Mouse (Mus musculus) limb, embryonic 12.5 days (tissue): ENCODE measurements around the gene Celsr2. TPM values are rescaled to one million over a fixed set of nuclear protein-coding genes. Genes with fewer than 3 reads are reported as not detected.

Experiments used
- ATAC-seq: fragments of 200-750 bp; cut with Nextera tagmentation; 2 replicates; pipeline ENCODE4 v1.8.0; 2017; ENCODE audit warnings: low read depth, moderate TSS enrichment; ENCODE audit not compliant: insufficient number of reproducible peaks, insufficient read depth, low FRiP score, low TSS enrichment
- H3K27ac ChIP-seq: fragments of 300-500 bp; sonication (generic); 2 replicates; pipeline ENCODE4 v1.5.1; 2016; ENCODE audit warnings: mild to moderate bottlenecking, moderate library complexity
- H3K27me3 ChIP-seq: fragments of 300-500 bp; sonication (generic); 2 replicates; pipeline ENCODE4 v1.6.1; 2016; ENCODE audit warnings: mild to moderate bottlenecking, moderate library complexity
- H3K36me3 ChIP-seq: fragments of 300-500 bp; sonication (generic); 2 replicates; pipeline ENCODE4 v1.6.1; 2016; ENCODE audit warnings: mild to moderate bottlenecking, moderate library complexity
- H3K4me1 ChIP-seq: fragments of 300-500 bp; sonication (generic); replicated peaks from 2 replicates; pipeline ENCODE4 v1.6.1; 2016
- H3K4me2 ChIP-seq: fragments of 300-500 bp; sonication (generic); 2 replicates; pipeline ENCODE4 v1.6.1; 2016; ENCODE audit warnings: mild to moderate bottlenecking, moderate library complexity
- H3K4me3 ChIP-seq: fragments of 300-500 bp; sonication (generic); replicated peaks from 2 replicates; pipeline ENCODE4 v1.5.1; 2016; ENCODE audit warnings: mild to moderate bottlenecking
- H3K9ac ChIP-seq: fragments of 300-500 bp; sonication (generic); replicated peaks from 2 replicates; pipeline ENCODE4 v1.6.1; 2016; ENCODE audit warnings: mild to moderate bottlenecking, moderate library complexity
- H3K9me3 ChIP-seq: fragments of 300-500 bp; sonication (generic); 2 replicates; pipeline ENCODE4 v1.6.1; 2016; ENCODE audit warnings: mild to moderate bottlenecking, moderate library complexity
- WGBS: fragments of 180-500 bp; shearing (Covaris S2); methylation state at CpG from one replicate; pipeline ENCODE4 v1.1.7; 2016; 5-methylcytosine and 5-hydroxymethylcytosine counted together
- polyA plus RNA-seq: library from polyadenylated mRNA; unstranded; fragments of >200 nt; fragmentation: Nextera tagmentation; extraction: Ambion mirVana; gene quantifications from 2 replicates; pipeline ENCODE4 v1.2.1, GENCODE M21; 2016

The Celsr2 gene
- polyA plus RNA-seq, 1 experiment from 2014 or later = 6.3 TPM

- no peak overlapping the region for H3K27ac ChIP-seq
- H3K27me3 ChIP-seq = no peaks in the 10 kb centered on the region
- H3K4me3 ChIP-seq = no peak overlapping the region
- no peak overlapping the region for H3K4me2 ChIP-seq
- H3K9me3 ChIP-seq = no peaks in the 10 kb centered on the region
- 65% methylated on average over 3 of the region's 3 CpGs for WGBS
- ATAC-seq = no peak
- H3K36me3 ChIP-seq = no peaks in the 10 kb centered on the region
- no peak overlapping the region for H3K9ac ChIP-seq
- H3K4me1 ChIP-seq = no peaks in the 10 kb centered on the region
Measured at GRCm38 (mm10) chr3:108372274-108372673, 43.1 kb downstream of the Celsr2 start.

DNA sequence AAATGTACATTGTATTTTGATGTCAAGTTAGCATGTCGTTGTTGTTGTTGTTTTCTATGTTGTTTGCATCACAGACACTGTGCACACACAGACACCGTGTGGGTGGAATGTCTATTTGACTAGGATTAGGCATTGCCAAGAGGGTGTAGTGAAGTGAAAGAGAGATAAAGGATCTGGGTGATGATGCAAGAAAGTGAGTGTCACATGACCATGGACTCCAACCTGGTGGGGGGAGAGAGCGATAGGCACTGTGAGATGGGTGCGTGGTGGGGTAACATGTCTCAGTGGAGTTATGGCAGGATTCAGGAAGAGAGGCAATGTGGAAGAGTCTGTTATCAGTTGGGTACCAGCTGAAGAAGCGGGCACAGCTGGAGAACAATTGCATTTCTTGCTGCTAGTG lies 46.6 kb downstream of the Celsr2 start:
- ATAC-seq = no peak
- no peak overlapping the region for H3K9ac ChIP-seq
- H3K4me2 ChIP-seq = no peak overlapping the region
- no peaks in the 10 kb centered on the region for H3K36me3 ChIP-seq
- H3K9me3 ChIP-seq = no peaks in the 10 kb centered on the region
- WGBS = 90% methylated on average over 5 of the region's 5 CpGs
- H3K27me3 ChIP-seq = no peaks in the 10 kb centered on the region
- no peak overlapping the region for H3K4me3 ChIP-seq
- 0 out of 2 replicates have a peak, but pooled peaks cover 3% of the 10 kb centered on the region for H3K4me1 ChIP-seq
- H3K27ac ChIP-seq = no peak overlapping the region

DNA sequence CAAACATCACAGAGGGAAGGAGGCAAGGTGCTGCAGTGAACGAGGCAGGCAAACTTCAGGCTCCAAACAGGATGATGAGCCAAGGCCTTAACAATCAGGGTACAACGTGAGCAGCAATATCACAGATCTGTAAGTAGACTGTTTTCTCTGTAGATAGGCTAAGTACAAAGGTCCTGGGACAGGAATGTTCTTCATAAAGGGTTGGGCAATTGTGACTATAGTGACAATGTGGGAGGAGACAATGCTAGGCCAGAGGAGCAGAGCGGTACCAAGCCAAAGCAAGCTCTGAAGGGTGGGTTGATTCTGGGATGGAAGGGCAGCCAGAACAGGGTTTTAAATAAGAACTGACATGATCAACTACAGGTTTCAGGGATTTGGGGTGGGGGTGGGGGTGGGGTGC lies 47.5 kb downstream of the Celsr2 start:
- ATAC-seq = no peak
- 84% methylated on average over 3 of the region's 3 CpGs for WGBS
- H3K9me3 ChIP-seq = no peaks in the 10 kb centered on the region

DNA sequence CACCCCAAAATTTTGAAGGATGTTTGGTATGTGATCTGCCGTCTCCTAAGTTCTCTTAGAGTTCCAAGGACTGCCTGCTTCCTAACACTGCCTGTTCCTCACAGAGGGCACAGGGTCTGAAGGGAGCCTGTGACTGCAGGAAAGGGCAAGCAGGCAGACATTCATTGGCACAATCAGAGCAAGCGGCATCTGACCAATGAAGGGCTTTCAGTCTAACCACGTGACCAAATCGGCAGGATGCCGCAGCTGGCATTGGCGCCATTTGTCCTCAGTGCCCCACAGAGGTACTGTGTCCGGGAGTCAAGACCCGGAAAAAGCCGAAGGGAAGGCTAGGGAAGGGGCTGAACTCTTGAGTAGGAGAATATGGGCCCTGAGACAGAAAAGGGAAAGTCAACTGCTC lies 48.2 kb downstream of the Celsr2 start:
- Histone ChIP-seq H3K9me3 (no peaks in the 10 kb centered on the region), H3K9ac (no peak overlapping the region), H3K4me2 (peak overlapping the region; percentile 36), H3K36me3 (no peaks in the 10 kb centered on the region), H3K4me1 (0 out of 2 replicates have a peak, but pooled peaks cover 3% of the 10 kb centered on the region), H3K4me3 (no peak overlapping the region), H3K27ac (no peak overlapping the region), H3K27me3 (no peaks in the 10 kb centered on the region)
- ATAC-seq = no peak
- 61% methylated on average over 9 of the region's 9 CpGs for WGBS

More for the DNA sequence above, 47.5 kb downstream of the Celsr2 start:
- no peak overlapping the region for H3K4me3 ChIP-seq
- no peak overlapping the region for H3K27ac ChIP-seq
- no peak overlapping the region for H3K9ac ChIP-seq
- no peaks in the 10 kb centered on the region for H3K36me3 ChIP-seq
- no peak overlapping the region for H3K4me2 ChIP-seq
- H3K4me1 ChIP-seq = 0 out of 2 replicates have a peak, but pooled peaks cover 3% of the 10 kb centered on the region
- no peaks in the 10 kb centered on the region for H3K27me3 ChIP-seq

- ATAC-seq = no peak
- Histone ChIP-seq H3K4me3 (no peak within 1 kb of the TSS), H3K4me2 (no peak within 1 kb of the TSS), H3K9me3 (no peaks in the 10 kb centered on the region), H3K4me1 (peaks cover 20% of the 10 kb centered on the region), H3K9ac (no peak within 1 kb of the TSS), H3K27me3 (no peaks in the 10 kb centered on the region), H3K36me3 (no peaks in the 10 kb centered on the region), H3K27ac (no peak within 1 kb of the TSS)
- 70% methylated on average over 9 of the region's 9 CpGs for WGBS
Measured at GRCm38 (mm10) chr3:108364270-108364995, 50.9 kb downstream of the Celsr2 start, which contains the start of gene Mybphl. TSS of gene Mybphl (plus strand) at chr3:108364911.

DNA sequence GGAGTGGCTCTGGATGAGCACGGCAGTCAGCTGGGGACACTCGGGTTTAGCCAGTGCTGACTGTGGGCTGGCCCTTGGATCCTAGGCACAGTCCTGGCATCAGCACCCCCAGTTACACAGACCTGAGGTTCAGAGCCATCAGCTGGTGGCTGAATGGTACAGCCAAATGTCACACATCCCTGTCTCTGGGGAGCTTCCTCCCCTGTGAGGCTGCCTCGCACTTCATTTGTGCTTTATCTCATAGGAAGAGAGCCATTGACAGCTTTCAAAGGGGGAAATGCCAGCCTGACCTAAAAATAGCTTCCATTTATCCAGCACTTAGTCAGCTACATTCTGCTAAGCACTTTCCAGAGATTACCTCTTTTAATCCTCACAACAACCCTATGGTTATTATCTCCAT lies 51.7 kb downstream of the Celsr2 start:
- Histone ChIP-seq H3K27me3 (no peaks in the 10 kb centered on the region), H3K36me3 (no peaks in the 10 kb centered on the region), H3K9ac (no peak overlapping the region), H3K4me2 (no peak overlapping the region), H3K4me1 (peaks cover 20% of the 10 kb centered on the region), H3K27ac (no peak overlapping the region), H3K9me3 (no peaks in the 10 kb centered on the region), H3K4me3 (no peak overlapping the region)
- ATAC-seq = no peak
- 80% methylated on average over 3 of the region's 3 CpGs for WGBS

GRCm38 (mm10) chr3:108360894-108361293 lies 54.5 kb downstream of the Celsr2 start:
- H3K36me3 ChIP-seq = peaks cover 22% of the 10 kb centered on the region
- WGBS = 19% methylated on average over 7 of the region's 7 CpGs
- ATAC-seq = peak; percentile 53; the same call in 1 of the 2 replicates
- H3K27ac ChIP-seq = peak overlapping the region; percentile 81
- no peaks in the 10 kb centered on the region for H3K27me3 ChIP-seq
- 0 out of 2 replicates have a peak overlapping the region, but pooled peaks have one; percentile 28 for H3K9ac ChIP-seq
- peak overlapping the region; percentile 26 for H3K4me2 ChIP-seq
- H3K4me1 ChIP-seq = peaks cover 16% of the 10 kb centered on the region
- H3K9me3 ChIP-seq = no peaks in the 10 kb centered on the region
- H3K4me3 ChIP-seq = no peak overlapping the region

DNA sequence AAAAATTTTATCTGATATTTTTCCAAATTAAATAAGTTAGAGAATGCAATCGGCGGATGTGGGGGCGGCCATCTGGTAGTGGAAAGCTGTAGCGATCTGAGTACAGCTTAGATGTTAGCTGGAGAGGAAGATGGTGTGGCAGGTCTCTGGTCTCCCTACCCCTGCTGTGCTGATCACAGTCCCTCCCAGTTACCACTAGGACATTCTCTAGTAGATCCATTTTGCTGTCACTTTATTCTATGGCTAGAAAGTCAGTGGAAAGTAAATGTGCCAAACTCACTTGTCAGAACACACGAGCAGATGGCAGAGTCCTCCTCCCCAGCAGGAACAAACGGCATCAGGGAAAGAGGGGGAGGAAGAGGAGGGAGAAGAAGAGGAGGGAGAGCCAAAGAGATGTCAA lies 56.9 kb downstream of the Celsr2 start:
- Histone ChIP-seq H3K4me3 (no peak overlapping the region), H3K4me1 (peaks cover 16% of the 10 kb centered on the region), H3K27ac (no peak overlapping the region), H3K4me2 (no peak overlapping the region), H3K9ac (no peak overlapping the region), H3K27me3 (no peaks in the 10 kb centered on the region), H3K36me3 (peaks cover 46% of the 10 kb centered on the region), H3K9me3 (no peaks in the 10 kb centered on the region)
- ATAC-seq = no peak
- 77% methylated on average over 6 of the region's 6 CpGs for WGBS

DNA sequence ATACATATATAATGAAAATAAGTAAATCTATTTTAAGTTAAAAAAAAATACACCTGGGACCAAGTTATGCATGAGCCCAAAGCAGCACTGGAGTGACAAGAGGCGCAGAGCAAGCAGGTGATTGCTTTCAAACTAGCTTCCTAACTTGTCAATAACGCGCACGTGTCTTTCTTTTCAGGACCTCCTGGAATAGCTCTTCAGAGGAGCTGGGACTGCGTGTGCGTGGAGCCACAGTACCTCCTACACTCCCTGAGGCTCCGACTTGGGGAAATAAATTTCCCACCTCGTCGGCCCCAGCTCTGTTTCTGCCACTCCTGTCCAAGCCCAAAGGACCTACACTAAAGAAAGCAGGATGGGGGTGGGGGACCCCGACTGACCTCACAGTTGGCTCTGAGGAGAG lies 58.3 kb downstream of the Celsr2 start:
- Histone ChIP-seq H3K36me3 (peaks cover 55% of the 10 kb centered on the region), H3K9me3 (no peaks in the 10 kb centered on the region), H3K9ac (no peak overlapping the region), H3K27me3 (no peaks in the 10 kb centered on the region), H3K4me2 (no peak overlapping the region), H3K4me3 (no peak overlapping the region), H3K27ac (no peak overlapping the region), H3K4me1 (peaks cover 16% of the 10 kb centered on the region)
- 80% methylated on average over 10 of the region's 10 CpGs for WGBS
- no peak for ATAC-seq

DNA sequence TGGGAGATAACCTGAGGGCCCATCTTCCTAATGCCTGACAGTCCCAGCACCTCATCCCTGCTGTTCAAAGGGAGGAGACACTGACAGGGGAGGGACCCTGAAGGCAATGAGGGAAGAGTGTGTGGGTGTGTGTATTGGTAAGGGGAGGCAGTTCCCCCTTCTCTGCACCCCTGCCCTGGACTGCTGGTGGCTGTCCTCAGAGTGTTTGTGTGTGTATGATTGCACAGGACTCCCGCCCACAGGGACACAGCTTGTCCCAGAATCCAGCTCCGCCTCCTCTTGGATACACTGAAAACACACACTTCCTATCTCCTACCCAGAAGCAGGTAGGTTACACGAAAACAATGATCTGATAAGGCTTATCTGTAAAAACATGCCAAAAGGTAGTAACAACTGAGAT lies 60.1 kb downstream of the Celsr2 start:
- H3K36me3 ChIP-seq = peaks cover 73% of the 10 kb centered on the region
- no peaks in the 10 kb centered on the region for H3K4me1 ChIP-seq
- WGBS = 90% methylated on average over 3 of the region's 3 CpGs
- H3K4me2 ChIP-seq = no peak overlapping the region
- H3K9me3 ChIP-seq = no peaks in the 10 kb centered on the region
- no peak for ATAC-seq
- no peak overlapping the region for H3K27ac ChIP-seq
- no peaks in the 10 kb centered on the region for H3K27me3 ChIP-seq
- no peak overlapping the region for H3K9ac ChIP-seq
- no peak overlapping the region for H3K4me3 ChIP-seq

DNA sequence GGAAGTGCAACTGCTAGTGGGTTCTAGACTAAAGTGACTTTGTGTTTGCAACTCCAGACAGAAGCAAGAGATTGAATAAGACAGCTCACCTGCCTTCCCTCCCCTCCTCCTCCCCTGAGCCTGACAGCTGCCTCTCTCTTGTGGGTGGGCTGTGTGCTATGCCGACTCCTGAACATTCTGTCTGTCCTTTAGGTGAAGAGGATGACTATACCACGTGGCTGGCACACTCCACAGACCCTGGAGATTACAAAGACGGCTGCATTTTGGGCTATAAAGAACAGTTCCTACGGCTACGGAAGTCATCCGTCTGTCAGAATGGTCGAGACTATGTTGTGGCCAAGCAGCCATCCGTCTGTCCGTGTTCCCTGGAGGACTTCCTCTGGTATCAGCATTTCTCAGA lies 67.0 kb downstream of the Celsr2 start:
- H3K27me3 ChIP-seq = no peaks in the 10 kb centered on the region
- peaks cover 88% of the 10 kb centered on the region for H3K36me3 ChIP-seq
- H3K4me1 ChIP-seq = no peaks in the 10 kb centered on the region
- 87% methylated on average over 9 of the region's 9 CpGs for WGBS
- H3K9ac ChIP-seq = no peak overlapping the region
- H3K27ac ChIP-seq = no peak overlapping the region
- no peaks in the 10 kb centered on the region for H3K9me3 ChIP-seq
- no peak overlapping the region for H3K4me2 ChIP-seq
- H3K4me3 ChIP-seq = no peak overlapping the region
- no peak for ATAC-seq

DNA sequence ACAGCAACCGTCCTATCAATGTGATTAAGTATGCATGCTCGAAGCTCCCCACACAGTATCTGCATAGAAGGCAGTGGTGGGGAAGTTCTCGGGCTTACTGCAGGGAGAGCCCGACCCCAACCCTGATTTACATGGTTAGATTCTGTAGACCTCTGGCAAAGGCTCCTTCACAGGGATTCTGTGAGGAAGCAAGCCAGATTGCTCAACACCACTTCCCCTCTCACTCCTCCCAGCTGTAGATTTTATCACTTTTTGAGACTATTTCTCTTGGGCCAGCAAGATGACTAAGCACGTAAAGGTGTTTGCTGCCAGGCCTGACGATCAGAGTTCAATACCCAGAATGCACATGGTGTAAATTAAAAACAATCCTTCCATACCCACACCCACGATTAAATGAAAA lies 69.5 kb downstream of the Celsr2 start:
- no peak overlapping the region for H3K27ac ChIP-seq
- no peaks in the 10 kb centered on the region for H3K9me3 ChIP-seq
- no peak overlapping the region for H3K4me2 ChIP-seq
- H3K27me3 ChIP-seq = no peaks in the 10 kb centered on the region
- peaks cover 89% of the 10 kb centered on the region for H3K36me3 ChIP-seq
- ATAC-seq = no peak
- WGBS = 88% methylated on average over 7 of the region's 7 CpGs
- no peaks in the 10 kb centered on the region for H3K4me1 ChIP-seq
- no peak overlapping the region for H3K4me3 ChIP-seq
- H3K9ac ChIP-seq = no peak overlapping the region
